Mouse (Mus musculus) myocyte (in vitro differentiated cells): ENCODE measurements around the gene Zfp580.

Source experiments
- CEBPB ChIP-seq: IDR thresholded peaks from 2 replicates; pipeline ENCODE4 v1.6.1; 2011; ENCODE audit warnings: mild to moderate bottlenecking, moderate library complexity; ENCODE audit not compliant: poor library complexity, insufficient read depth, severe bottlenecking
- E2F4 ChIP-seq: IDR thresholded peaks from one replicate; pipeline ENCODE4 v1.6.1; 2011; ENCODE audit warnings: mild to moderate bottlenecking, control low read depth, moderate library complexity; ENCODE audit not compliant: insufficient read depth
- MAX ChIP-seq: IDR thresholded peaks from one replicate; pipeline ENCODE4 v1.6.1; 2011; ENCODE audit warnings: low read depth, mild to moderate bottlenecking, control low read depth
- POLR2A ChIP-seq: IDR thresholded peaks from one replicate; pipeline ENCODE4 v1.6.1; 2011; ENCODE audit warnings: low read depth, mild to moderate bottlenecking, control low read depth, moderate library complexity; ENCODE audit not compliant: insufficient read length
- POLR2AphosphoS2 ChIP-seq: IDR thresholded peaks from one replicate; pipeline ENCODE4 v1.6.1; 2011; ENCODE audit warnings: low read depth, control low read depth; ENCODE audit not compliant: insufficient read length
- TCF12 ChIP-seq: IDR thresholded peaks from one replicate; pipeline ENCODE4 v1.6.1; 2011; ENCODE audit warnings: mild to moderate bottlenecking, control low read depth; ENCODE audit not compliant: poor library complexity, insufficient read depth, severe bottlenecking
- USF1 ChIP-seq: IDR thresholded peaks from one replicate; pipeline ENCODE4 v1.6.1; 2011; ENCODE audit warnings: low read depth, mild to moderate bottlenecking, control low read depth, moderate library complexity

GRCm38 (mm10) chr7:5021197-5021596 is 30.1 kb upstream of the Zfp580 start:
- TF ChIP-seq POLR2AphosphoS2 (no peak), CEBPB (no peak), TCF12 (no peak), MAX (no peak), POLR2A (no peak), USF1 (no peak), E2F4 (no peak)
